Mouse (Mus musculus): ENCODE results near the gene Parp6. TPM values are rescaled to one million over a fixed set of nuclear protein-coding genes. Genes with fewer than 3 reads are reported as not detected.

The Parp6 gene
- 186 and 191 TPM in 2 replicates for polyA plus RNA-seq (2012; rRNA removed)

- DNase-seq (ENCODE audit: extremely low spot score in 1 of 2, low spot score in 1 of 2) = peak; percentile 98 to 100
Observed at GRCm38 (mm10) chr9:59616622-59617306, at the start of gene Parp6. Gene Parp6 (plus strand): TSS chr9:59617284.

GRCm38 (mm10) chr9:59571852-59572251, 45.2 kb upstream of the Parp6 start:
- no peak for DNase-seq (ENCODE audit: extremely low spot score in 1 of 2, low spot score in 1 of 2)

- DNase-seq (ENCODE audit: extremely low spot score in 1 of 2, low spot score in 1 of 2) = no peak
Observed at GRCm38 (mm10) chr9:59577401-59577800, 39.7 kb upstream of the Parp6 start.

- peak; percentile 89 to 94 for DNase-seq (ENCODE audit: extremely low spot score in 1 of 2, low spot score in 1 of 2)
Observed at GRCm38 (mm10) chr9:59577844-59578504, 39.1 kb upstream of the Parp6 start, which contains the start of gene Celf6. Gene Celf6 (plus strand): TSS chr9:59577917.

- DNase-seq (ENCODE audit: extremely low spot score in 1 of 2, low spot score in 1 of 2) = no peak
Observed at GRCm38 (mm10) chr9:59578505-59578867, 38.6 kb upstream of the Parp6 start.

GRCm38 (mm10) chr9:59584871-59585308, 32.2 kb upstream of the Parp6 start:
- DNase-seq (ENCODE audit: extremely low spot score in 1 of 2, low spot score in 1 of 2) = peak; percentile 69 to 86

- peak in 1 of 2 experiments; percentile 53 for DNase-seq (ENCODE audit: extremely low spot score in 1 of 2, low spot score in 1 of 2)
Observed at GRCm38 (mm10) chr9:59588252-59588651, 28.8 kb upstream of the Parp6 start.

GRCm38 (mm10) chr9:59588710-59589671, 28.1 kb upstream of the Parp6 start:
- peak; percentile 84 to 86 for DNase-seq (ENCODE audit: extremely low spot score in 1 of 2, low spot score in 1 of 2)

GRCm38 (mm10) chr9:59589703-59590439, 27.2 kb upstream of the Parp6 start:
- peak; percentile 51 to 79 for DNase-seq (ENCODE audit: extremely low spot score in 1 of 2, low spot score in 1 of 2)

- no peak for DNase-seq (ENCODE audit: extremely low spot score in 1 of 2, low spot score in 1 of 2)
Observed at GRCm38 (mm10) chr9:59601661-59602060, 15.4 kb upstream of the Parp6 start.

- DNase-seq (ENCODE audit: extremely low spot score in 1 of 2, low spot score in 1 of 2) = no peak
Observed at GRCm38 (mm10) chr9:59605967-59606366, 11.1 kb upstream of the Parp6 start.

- DNase-seq (ENCODE audit: extremely low spot score in 1 of 2, low spot score in 1 of 2) = no peak
Observed at GRCm38 (mm10) chr9:59610950-59611349, 6.1 kb upstream of the Parp6 start.

GRCm38 (mm10) chr9:59615797-59616196, 1.3 kb upstream of the Parp6 start:
- no peak for DNase-seq (ENCODE audit: extremely low spot score in 1 of 2, low spot score in 1 of 2)

- peak in 1 of 2 experiments; percentile 21 for DNase-seq (ENCODE audit: extremely low spot score in 1 of 2, low spot score in 1 of 2)
Observed at GRCm38 (mm10) chr9:59617307-59617973, 356 bp downstream of the Parp6 start.

- no peak for DNase-seq (ENCODE audit: extremely low spot score in 1 of 2, low spot score in 1 of 2)
Observed at GRCm38 (mm10) chr9:59638372-59638771, 21.3 kb downstream of the Parp6 start.

GRCm38 (mm10) chr9:59639936-59640335, 22.9 kb downstream of the Parp6 start:
- no peak for DNase-seq (ENCODE audit: extremely low spot score in 1 of 2, low spot score in 1 of 2)

GRCm38 (mm10) chr9:59641320-59641719, 24.2 kb downstream of the Parp6 start:
- DNase-seq (ENCODE audit: extremely low spot score in 1 of 2, low spot score in 1 of 2) = no peak

GRCm38 (mm10) chr9:59649911-59650310, 32.8 kb downstream of the Parp6 start:
- no peak for DNase-seq (ENCODE audit: extremely low spot score in 1 of 2, low spot score in 1 of 2)

- peak in 1 of 2 experiments; percentile 75 for DNase-seq (ENCODE audit: extremely low spot score in 1 of 2, low spot score in 1 of 2)
Observed at GRCm38 (mm10) chr9:59653371-59653770, 36.3 kb downstream of the Parp6 start.

All from frontal cortex, adult 2 months (tissue).